Mouse (Mus musculus) kidney, adult 18-20 months (tissue): ENCODE data around the gene BC004004.

Experiments used
- DNase-seq: peaks from one replicate; pipeline ENCODE4 v3.0.0; 2021

BC004004 gene

GRCm38 (mm10) chr17:29355461-29355840, 86.9 kb downstream of the BC004004 start:
- DNase-seq: peak; percentile 47

- DNase-seq: peak; percentile 86
Measured at GRCm38 (mm10) chr17:29355841-29356478, 87.4 kb downstream of the BC004004 start.

- DNase-seq: peak; percentile 74
Measured at GRCm38 (mm10) chr17:29356479-29356856, 87.9 kb downstream of the BC004004 start.

DNA sequence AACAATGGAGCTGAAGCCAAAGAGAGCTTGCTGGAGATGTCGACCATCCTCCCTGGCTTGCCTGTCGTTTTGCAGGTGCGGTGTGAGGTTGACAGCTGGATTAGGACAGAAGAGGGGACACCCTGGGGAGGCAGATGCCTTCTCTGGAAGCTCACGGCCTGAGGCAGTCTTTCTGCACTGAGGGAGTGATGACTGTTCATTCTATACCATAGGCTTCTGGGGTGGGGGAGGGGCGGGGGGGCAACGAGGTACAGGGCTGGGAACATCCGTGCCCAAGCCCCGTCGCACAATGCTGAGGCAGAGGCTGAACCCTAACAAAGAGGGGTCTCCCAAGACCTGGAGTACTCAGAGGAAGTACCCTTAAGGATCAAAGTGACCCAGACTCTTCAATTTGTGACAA, 88.3 kb downstream of the BC004004 start:
- no peak for DNase-seq

DNA sequence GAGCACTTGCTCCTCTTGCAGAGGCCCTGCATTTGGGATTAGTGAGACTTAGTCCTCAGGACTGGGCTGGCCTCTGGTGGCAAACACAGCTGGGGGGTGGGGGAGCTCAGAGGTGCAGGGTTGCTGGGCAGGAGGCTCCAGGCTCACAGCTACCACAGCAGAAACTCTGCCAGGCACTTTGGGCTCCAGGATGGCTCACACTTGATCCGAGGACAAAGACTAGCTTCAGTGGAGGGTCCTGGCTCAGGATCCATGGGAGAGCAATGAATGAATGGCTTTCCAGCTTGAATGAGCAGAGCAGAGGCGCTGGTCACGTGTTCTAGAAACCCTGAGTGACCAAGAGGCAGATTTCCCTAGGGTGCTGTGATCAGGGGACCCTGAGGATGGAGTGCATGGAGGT, 90.3 kb downstream of the BC004004 start:
- DNase-seq: no peak

GRCm38 (mm10) chr17:29360761-29361221, 92.2 kb downstream of the BC004004 start, which contains the start of gene Fgd2:
TSS of gene Fgd2 (plus strand) at chr17:29360914.
- DNase-seq: no peak

- DNase-seq: no peak
Measured at GRCm38 (mm10) chr17:29361982-29362691, 93.5 kb downstream of the BC004004 start.

DNA sequence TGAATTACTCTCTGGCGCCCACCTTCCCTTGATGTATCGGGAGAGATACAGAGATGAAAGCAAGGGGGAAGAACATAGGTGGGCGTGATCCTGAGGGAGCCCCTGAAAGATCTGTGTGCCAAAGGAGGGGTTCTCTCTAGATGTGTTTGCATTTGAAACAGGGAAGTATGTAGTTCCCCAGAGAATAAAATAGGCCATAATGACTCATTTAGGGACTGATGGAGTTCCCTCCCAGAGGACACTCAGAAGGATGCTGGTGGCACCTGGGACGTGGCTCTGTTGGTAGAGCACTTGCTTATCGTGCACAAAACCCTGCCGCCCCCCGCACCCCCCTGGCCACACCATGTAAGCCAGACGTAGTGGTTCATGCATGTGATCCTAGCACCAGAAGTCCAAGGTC, 94.5 kb downstream of the BC004004 start:
- no peak for DNase-seq
